Mouse (Mus musculus) brain, embryonic 14.5 days (tissue): ENCODE measurements at regions not wholly inside any gene's neighbourhood (a gene's known extent, or its start where the extent isn't known, plus 50 kb on each side); places are given as distances from the start of the nearest gene placed in this dataset.

Experiments used
- DNase-seq: peaks from one replicate; pipeline ENCODE4 v3.0.0-alpha.2; 2011; ENCODE audit warnings: low read depth
- CTCF ChIP-seq: fragments of 200-500 bp; IDR thresholded peaks from 2 replicates; pipeline ENCODE4 v1.5.1; 2012; ENCODE audit warnings: inconsistent platforms, mild to moderate bottlenecking, moderate library complexity, borderline replicate concordance; ENCODE audit not compliant: insufficient read depth, insufficient read length; ENCODE audit errors: extremely low read depth
- POLR2A ChIP-seq: fragments of 200-500 bp; IDR thresholded peaks from 2 replicates; pipeline ENCODE4 v1.6.1; 2012; ENCODE audit warnings: mild to moderate bottlenecking, inconsistent platforms, borderline replicate concordance; ENCODE audit not compliant: poor library complexity, insufficient read depth, insufficient read length, severe bottlenecking; ENCODE audit errors: extremely low read depth

GRCm38 (mm10) chr19:55011341-55011740, 115.7 kb downstream of the Gpam start:
- DNase-seq, result no peak
- TF ChIP-seq CTCF (no peak), POLR2A (no peak)

GRCm38 (mm10) chr19:55008463-55009146, 118.4 kb downstream of the Gpam start:
- no peak for TF ChIP-seq CTCF
- no peak for TF ChIP-seq POLR2A
- no peak for DNase-seq

DNA sequence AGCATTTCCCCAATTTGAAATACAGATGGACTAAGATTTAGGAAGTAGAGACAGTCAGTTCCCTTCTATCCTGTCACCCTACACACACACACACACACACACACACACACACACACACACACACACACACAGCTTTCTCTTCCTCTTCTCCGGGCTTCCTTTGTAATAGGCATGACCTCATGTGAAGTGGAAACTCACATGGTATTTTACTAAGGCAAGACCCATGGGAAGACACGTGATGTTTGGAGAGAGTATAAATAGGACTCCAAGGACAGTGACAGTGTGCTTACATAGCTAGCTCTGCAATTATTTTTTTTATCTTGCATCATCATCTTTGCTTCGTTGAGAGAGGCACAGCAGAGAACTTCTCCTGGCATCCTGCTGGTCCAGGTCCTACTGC, 137.1 kb downstream of the Gpam start:
- no peak for TF ChIP-seq CTCF
- TF ChIP-seq POLR2A, result no peak
- DNase-seq, result no peak

- TF ChIP-seq POLR2A (no peak), CTCF (no peak)
- no peak for DNase-seq
These were observed 142.5 kb downstream of the Gpam start for GRCm38 (mm10) chr19:54984541-54984940.

- TF ChIP-seq POLR2A (no peak), CTCF (no peak)
- DNase-seq, result no peak
These were observed 144.2 kb downstream of the Gpam start for GRCm38 (mm10) chr19:54982801-54983200.

GRCm38 (mm10) chr19:54971440-54972211, 155.4 kb downstream of the Gpam start:
- TF ChIP-seq CTCF (no peak), POLR2A (no peak)
- DNase-seq, result peak; percentile 56

- DNase-seq, result no peak
- TF ChIP-seq POLR2A, result no peak
- no peak for TF ChIP-seq CTCF
These were observed 168.7 kb downstream of the Gpam start for GRCm38 (mm10) chr19:54958328-54958727.

GRCm38 (mm10) chr19:54955096-54955495, 171.9 kb downstream of the Gpam start:
- no peak for TF ChIP-seq CTCF
- no peak for TF ChIP-seq POLR2A
- DNase-seq, result no peak

GRCm38 (mm10) chr19:54952546-54952945, 174.5 kb downstream of the Gpam start:
- no peak for TF ChIP-seq CTCF
- DNase-seq, result no peak

DNA sequence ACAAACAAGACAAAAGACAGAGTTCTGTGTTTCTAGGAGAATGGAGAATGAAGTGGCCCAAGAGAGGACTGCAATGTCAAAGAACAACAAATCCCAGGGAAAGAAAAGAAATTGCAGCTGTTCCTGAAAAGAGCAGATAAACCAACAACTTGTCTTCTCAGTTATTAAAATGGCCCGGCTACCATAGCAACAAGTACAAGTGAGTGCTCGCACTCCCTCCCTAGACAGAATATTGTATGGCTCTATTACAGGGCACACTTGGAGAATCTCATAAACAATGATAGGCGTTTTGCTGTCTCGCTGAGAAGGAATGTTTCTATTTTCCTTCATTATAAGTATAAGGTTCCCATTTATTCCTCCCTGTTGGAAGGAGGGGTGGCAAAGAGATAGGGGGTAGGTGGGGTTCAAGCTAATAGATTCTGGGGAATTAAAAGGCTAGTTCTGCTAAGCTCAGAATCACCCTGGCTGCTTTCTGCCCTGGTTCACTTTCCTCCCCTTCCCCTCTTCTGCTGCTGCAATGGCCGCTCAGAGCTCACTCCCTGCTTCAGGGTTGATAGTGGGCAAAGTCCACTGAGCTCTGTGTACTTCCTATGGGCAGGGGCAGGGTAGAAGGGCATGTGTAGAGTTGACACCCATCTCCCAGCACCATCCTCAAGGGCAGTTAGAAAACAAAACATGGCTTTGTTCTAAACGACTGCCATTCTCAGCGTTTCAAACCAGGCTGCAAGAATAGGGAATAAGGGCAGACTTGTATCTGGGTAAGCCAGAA, 178.5 kb downstream of the Gpam start:
- peak; percentile 69 for DNase-seq
- TF ChIP-seq POLR2A (no peak), CTCF (no peak)

DNA sequence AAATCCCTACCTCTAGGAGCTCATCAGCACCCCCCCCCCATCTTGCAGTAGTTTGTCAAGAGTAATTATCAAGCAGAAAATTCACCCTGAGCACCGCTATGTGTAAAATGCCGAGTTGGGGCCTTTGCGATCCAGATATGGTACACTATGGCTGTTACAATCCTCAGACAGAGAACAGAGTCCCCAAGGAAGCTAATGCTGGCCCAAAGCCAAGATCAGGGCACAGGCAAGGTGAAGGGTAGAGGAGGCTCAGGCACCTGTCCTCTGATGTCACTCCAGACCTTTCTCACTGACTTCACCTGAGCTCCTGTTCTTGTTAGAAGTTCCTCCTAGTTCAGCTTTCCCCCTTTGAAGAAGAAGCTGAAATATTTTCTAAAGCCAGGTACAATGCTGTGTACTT, 179.5 kb downstream of the Gpam start:
- no peak for DNase-seq
- TF ChIP-seq POLR2A, result no peak
- no peak for TF ChIP-seq CTCF

DNA sequence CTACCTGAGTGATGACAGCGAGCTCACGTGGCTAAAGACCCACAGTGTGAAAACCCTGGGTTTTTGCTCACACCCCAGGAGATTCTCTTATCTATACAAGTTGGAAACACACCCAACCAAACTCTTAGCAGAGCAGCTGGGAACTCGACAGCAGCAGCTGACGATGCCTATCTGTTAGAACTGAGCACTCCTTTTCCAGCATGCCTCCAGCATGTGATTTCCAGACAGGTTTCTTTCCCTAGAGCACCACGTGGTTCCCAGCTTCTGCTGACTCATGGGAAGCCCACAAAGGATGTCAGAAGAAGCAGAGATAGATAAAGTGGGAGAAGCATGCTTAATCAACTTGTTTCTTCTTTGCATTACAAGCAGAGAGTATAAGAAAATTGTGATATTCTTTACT, 194.5 kb downstream of the Gpam start:
- DNase-seq, result no peak
- TF ChIP-seq CTCF (no peak), POLR2A (no peak)

- DNase-seq, result no peak
- TF ChIP-seq POLR2A (no peak), CTCF (no peak)
These were observed 201.2 kb downstream of the Gpam start for GRCm38 (mm10) chr19:54925888-54926287.
